Mouse (Mus musculus) thymus, adult 2 months (tissue): Measurements from ENCODE around the gene Tmem258. TPM values are rescaled to one million over a fixed set of nuclear protein-coding genes. Genes with fewer than 3 reads are reported as not detected.

Experiments used
- DNase-seq: peaks from one replicate; pipeline ENCODE4 v3.0.0; 2021
- H3K27ac ChIP-seq: fragments of 200-500 bp; 2 replicates; pipeline ENCODE4 v1.5.1; 2012; ENCODE audit warnings: low read length, control low read depth; ENCODE audit not compliant: control insufficient read depth, insufficient read depth
- H3K27me3 ChIP-seq: fragments of 200-500 bp; 2 replicates; pipeline ENCODE4 v1.6.1; 2012; ENCODE audit warnings: mild to moderate bottlenecking, low read length, moderate library complexity, mixed read lengths; ENCODE audit not compliant: control insufficient read depth, insufficient read depth
- H3K36me3 ChIP-seq: fragments of 200-500 bp; 2 replicates; pipeline ENCODE4 v1.6.1; 2012; ENCODE audit warnings: mild to moderate bottlenecking, low read length, moderate library complexity; ENCODE audit not compliant: control insufficient read depth, insufficient read depth
- H3K4me1 ChIP-seq: fragments of 200-500 bp; replicated peaks from 2 replicates; pipeline ENCODE4 v1.6.1; 2012; ENCODE audit warnings: low read length; ENCODE audit not compliant: control insufficient read depth, insufficient read depth
- H3K4me3 ChIP-seq: fragments of 200-500 bp; 2 replicates; pipeline ENCODE4 v1.5.1; 2012; ENCODE audit warnings: mild to moderate bottlenecking, low read length, control low read depth, moderate library complexity; ENCODE audit not compliant: control insufficient read depth, insufficient read depth
- CTCF ChIP-seq: fragments of 200-500 bp; IDR thresholded peaks from 2 replicates; pipeline ENCODE4 v1.5.1; 2012; ENCODE audit warnings: mild to moderate bottlenecking, control low read depth, low read length, moderate library complexity, borderline replicate concordance; ENCODE audit not compliant: control insufficient read depth, poor library complexity, insufficient read depth; ENCODE audit errors: extremely low read depth
- POLR2A ChIP-seq: fragments of 200-500 bp; IDR thresholded peaks from 2 replicates; pipeline ENCODE4 v1.6.1; 2012; ENCODE audit warnings: mild to moderate bottlenecking, low read length, control low read depth, moderate library complexity; ENCODE audit not compliant: control insufficient read depth, poor library complexity, insufficient read depth; ENCODE audit errors: extremely low read depth
- WGBS: fragments of 180-500 bp; shearing (Covaris S2); methylation state at CpG from one replicate; pipeline ENCODE4 v1.1.7; 2018; 5-methylcytosine and 5-hydroxymethylcytosine counted together
- polyA plus RNA-seq: library from polyadenylated mRNA; depleted of rRNA; stranded (reverse); fragments of >200 nt; gene quantifications from 2 replicates; pipeline ENCODE4 v1.2.3, GENCODE M21; 2012

Gene Tmem258
- polyA plus RNA-seq, 1 experiment, result 189 TPM

DNA sequence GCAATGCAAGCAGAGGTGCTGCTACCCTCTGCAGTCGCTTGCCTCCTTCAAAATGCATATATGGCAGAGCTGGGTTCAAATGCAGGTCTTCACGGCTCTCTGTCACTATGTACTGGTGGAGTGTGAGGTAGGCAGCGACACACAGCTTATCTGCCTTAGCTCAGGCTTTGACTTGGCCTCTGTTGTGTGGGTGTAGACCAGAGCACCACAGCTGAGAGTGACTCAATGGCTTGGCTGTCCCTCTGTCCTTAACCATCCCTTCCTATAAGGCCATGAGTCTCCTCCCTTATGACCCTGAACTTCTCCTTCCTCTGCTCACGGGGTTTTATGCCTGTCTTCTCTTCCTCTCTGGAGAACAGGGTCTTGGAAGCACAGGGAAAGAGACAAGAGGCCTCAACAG, 7.1 kb downstream of the Tmem258 start:
- TF ChIP-seq POLR2A, result no peak
- 89% methylated on average over 4 of the region's 4 CpGs for WGBS
- Histone ChIP-seq H3K27ac (no peak overlapping the region), H3K4me3 (no peak overlapping the region), H3K36me3 (peaks cover 9% of the 10 kb centered on the region; the same call in 1 of the 2 replicates), H3K27me3 (no peaks in the 10 kb centered on the region), H3K4me1 (no peaks in the 10 kb centered on the region)
- DNase-seq, result no peak

DNA sequence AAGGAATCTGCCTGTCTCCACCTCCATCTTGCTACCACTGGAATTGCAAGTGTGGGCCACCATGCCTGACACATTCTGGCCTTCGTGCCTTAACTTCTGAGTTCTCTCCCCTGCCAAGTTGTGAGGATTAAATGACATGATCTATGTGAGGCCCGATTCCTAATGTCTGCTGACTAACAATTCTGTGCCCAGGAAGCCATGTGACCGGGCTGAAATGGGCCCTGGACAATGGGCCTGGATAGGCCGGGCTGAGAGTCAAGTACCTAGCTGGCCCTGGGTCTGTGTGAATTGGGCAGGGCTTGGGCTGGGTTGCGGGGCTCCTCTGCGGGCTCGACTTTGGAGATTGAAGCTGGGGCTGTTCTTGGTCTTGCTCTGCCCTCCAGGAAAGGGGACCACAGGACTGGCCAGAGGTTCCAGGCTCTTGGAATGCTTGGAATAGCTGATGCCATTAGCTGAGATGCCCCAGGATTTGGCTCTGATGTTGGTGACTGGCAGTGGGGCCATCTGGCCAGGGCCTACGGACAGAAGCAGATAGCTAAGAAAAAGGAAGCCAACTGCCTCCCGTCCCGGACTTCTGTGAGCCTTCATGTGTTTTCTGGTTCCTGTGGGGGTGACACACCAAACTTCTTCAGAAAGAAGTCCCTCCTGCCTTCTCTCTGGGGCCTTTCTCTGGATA, 10.1 kb downstream of the Tmem258 start:
- Histone ChIP-seq H3K4me1 (no peaks in the 10 kb centered on the region), H3K36me3 (peaks cover 3% of the 10 kb centered on the region; the same call in 1 of the 2 replicates), H3K27me3 (no peaks in the 10 kb centered on the region), H3K27ac (no peak overlapping the region), H3K4me3 (no peak overlapping the region)
- 93% methylated on average over 10 of the region's 10 CpGs for WGBS
- no peak for DNase-seq
- TF ChIP-seq CTCF (no peak), POLR2A (no peak)

DNA sequence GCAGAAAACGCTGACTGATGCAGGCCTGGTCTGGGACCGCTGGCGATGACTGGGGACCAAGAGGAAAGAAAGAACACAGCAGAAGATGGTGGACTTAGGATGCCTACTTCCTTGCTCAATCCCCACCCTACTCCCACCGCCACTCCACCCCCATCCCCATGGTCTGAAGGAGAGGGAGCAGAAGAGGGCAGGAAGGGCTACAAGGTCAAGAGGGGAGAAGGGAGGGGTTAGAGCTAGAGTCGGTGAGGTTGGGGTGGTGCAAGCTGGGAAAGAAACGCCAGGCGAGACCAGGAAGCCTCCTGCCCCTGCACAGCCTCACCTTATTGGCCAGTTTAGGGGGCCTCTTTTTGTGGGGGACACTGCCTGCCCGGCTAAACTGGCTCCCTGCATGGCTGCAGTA, 12.3 kb downstream of the Tmem258 start:
- TF ChIP-seq CTCF (no peak), POLR2A (no peak)
- no peaks in the 10 kb centered on the region for H3K27me3 ChIP-seq
- H3K4me3 ChIP-seq, result no peak overlapping the region
- no peaks in the 10 kb centered on the region for H3K4me1 ChIP-seq
- no peak for DNase-seq
- no peak overlapping the region for H3K27ac ChIP-seq
- no peaks in the 10 kb centered on the region for H3K36me3 ChIP-seq
- 86% methylated on average over 8 of the region's 8 CpGs for WGBS

DNA sequence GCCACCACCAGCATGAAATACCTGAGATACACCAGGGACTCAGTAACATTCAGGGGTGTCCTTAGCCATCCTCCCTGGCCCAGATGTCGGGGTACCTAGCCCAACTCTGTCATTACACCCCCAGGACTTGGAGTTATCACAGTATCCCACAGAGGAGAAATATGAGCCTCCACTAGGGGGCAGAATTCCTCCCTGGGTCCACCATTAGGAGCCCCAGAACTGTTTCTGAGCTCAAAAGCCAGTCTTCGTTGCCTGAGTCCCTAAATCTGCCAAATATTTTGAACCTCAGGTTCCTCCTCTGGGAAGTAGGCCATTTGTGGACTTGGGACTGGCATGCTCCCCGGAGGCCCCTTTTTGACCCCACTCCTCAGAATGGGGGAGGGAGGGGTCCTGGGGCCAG, 15.3 kb downstream of the Tmem258 start:
- H3K36me3 ChIP-seq, result no peaks in the 10 kb centered on the region

DNA sequence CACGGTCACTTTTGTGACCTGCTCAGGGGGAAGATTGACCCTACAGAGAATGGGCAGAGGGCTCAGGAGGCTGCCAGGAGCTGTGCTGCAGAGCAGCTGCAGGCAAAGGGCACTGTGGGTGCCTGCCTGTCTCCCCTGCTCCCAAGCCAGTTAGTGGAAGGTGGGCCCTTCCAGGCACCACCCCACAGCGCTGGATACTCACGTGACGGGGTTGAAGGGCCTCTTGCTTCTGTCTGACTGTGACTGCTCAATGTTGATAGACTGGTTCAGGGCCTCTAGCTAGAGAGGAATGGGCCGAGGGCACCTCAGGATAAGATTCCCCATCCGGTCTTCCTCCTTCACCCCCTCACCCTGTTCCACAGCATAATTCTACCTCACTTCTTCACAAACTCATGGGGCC, 15.8 kb downstream of the Tmem258 start:
- Histone ChIP-seq H3K27ac (no peak overlapping the region), H3K36me3 (no peaks in the 10 kb centered on the region), H3K27me3 (no peaks in the 10 kb centered on the region), H3K4me1 (no peaks in the 10 kb centered on the region), H3K4me3 (no peak overlapping the region)
- WGBS, result 89% methylated on average over 6 of the region's 6 CpGs
- no peak for DNase-seq
- no peak for TF ChIP-seq POLR2A
- no peak for TF ChIP-seq CTCF

More for the DNA sequence above, 15.3 kb downstream of the Tmem258 start:
- Histone ChIP-seq H3K27me3 (no peaks in the 10 kb centered on the region), H3K27ac (no peak overlapping the region), H3K4me3 (no peak overlapping the region), H3K4me1 (no peaks in the 10 kb centered on the region)
- DNase-seq, result peak; percentile 43
- no peak for TF ChIP-seq POLR2A
- no peak for TF ChIP-seq CTCF
- WGBS, result 47% methylated on average over 3 of the region's 3 CpGs

GRCm38 (mm10) chr19:10221585-10221984, 17.8 kb downstream of the Tmem258 start:
- Histone ChIP-seq H3K4me1 (no peaks in the 10 kb centered on the region), H3K36me3 (no peaks in the 10 kb centered on the region), H3K4me3 (no peak overlapping the region), H3K27me3 (no peaks in the 10 kb centered on the region), H3K27ac (no peak overlapping the region)
- 75% methylated on average over 4 of the region's 4 CpGs for WGBS
- no peak for TF ChIP-seq CTCF
- no peak for TF ChIP-seq POLR2A
- DNase-seq, result no peak

GRCm38 (mm10) chr19:10222656-10223055, 18.8 kb downstream of the Tmem258 start:
- 71% methylated on average over 8 of the region's 8 CpGs for WGBS
- Histone ChIP-seq H3K27ac (no peak overlapping the region), H3K4me3 (no peak overlapping the region), H3K4me1 (no peaks in the 10 kb centered on the region), H3K27me3 (no peaks in the 10 kb centered on the region), H3K36me3 (no peaks in the 10 kb centered on the region)
- TF ChIP-seq POLR2A (no peak), CTCF (no peak)
- no peak for DNase-seq
